Mouse (Mus musculus): ENCODE measurements around the gene 2310034G01Rik. TPM values are rescaled to one million over a fixed set of nuclear protein-coding genes. Genes with fewer than 3 reads are reported as not detected.

2310034G01Rik gene
- polyA plus RNA-seq, 1 experiment from 2014 or later = 2.4 TPM

DNA sequence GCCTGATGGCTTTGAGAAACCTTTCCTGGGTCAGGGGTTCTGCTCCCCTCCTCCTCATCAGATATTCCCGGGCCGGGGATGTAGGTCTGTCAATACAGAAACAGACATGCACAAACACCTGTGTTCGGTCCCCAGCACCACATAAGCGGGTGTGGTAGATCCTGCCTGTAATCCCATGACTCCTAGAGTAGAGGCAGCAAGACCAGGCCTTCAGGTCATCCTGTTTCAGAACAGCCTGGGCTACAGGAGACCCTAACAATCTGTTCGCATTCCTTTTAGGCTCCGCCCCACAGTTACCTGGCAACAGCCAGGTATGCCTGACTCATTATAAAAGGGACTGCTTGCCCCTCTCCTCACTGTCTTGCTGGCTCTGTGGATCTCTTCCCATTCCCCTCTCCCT lies 552 bp downstream of the 2310034G01Rik start:
- H3K9ac ChIP-seq = peak overlapping the region; percentile 90
- peak overlapping the region; percentile 95; the same call in 1 of the 2 replicates for H3K27ac ChIP-seq
- H3K4me2 ChIP-seq = peak overlapping the region; percentile 87
- peak overlapping the region; percentile 73 for H3K4me3 ChIP-seq
- H3K27me3 ChIP-seq = peaks cover 46% of the 10 kb centered on the region
- whole genome bisulfite sequencing = 22% methylated on average over 6 of the region's 6 CpGs
- H3K9me3 ChIP-seq = no peaks in the 10 kb centered on the region
- peaks cover 25% of the 10 kb centered on the region for H3K4me1 ChIP-seq (replicated peaks)
- peak; percentile 47 for ATAC-seq (ENCODE audit: low FRiP score)
- no peaks in the 10 kb centered on the region for H3K36me3 ChIP-seq

- H3K27ac ChIP-seq = peak overlapping the region; percentile 95
- under 1% methylated on average over 58 of the region's 78 CpGs for WGBS
- no peaks in the 10 kb centered on the region for H3K9me3 ChIP-seq
- peak overlapping the region; percentile 87 for H3K4me2 ChIP-seq
- ATAC-seq (ENCODE audit: low FRiP score) = peak; percentile 92
- peaks cover 25% of the 10 kb centered on the region for H3K4me1 ChIP-seq (replicated peaks)
- peak overlapping the region; percentile 90 for H3K9ac ChIP-seq
- no peaks in the 10 kb centered on the region for H3K36me3 ChIP-seq
- peak overlapping the region; percentile 73 for H3K4me3 ChIP-seq
- H3K27me3 ChIP-seq = peaks cover 51% of the 10 kb centered on the region
These were observed 1.2 kb downstream of the 2310034G01Rik start for GRCm38 (mm10) chr19:46348761-46349458.

GRCm38 (mm10) chr19:46347936-46348668 lies 2.0 kb downstream of the 2310034G01Rik start:
- ATAC-seq (ENCODE audit: low FRiP score) = 0 out of 2 replicates have a peak, but pooled peaks have one; percentile 3
- H3K9me3 ChIP-seq = no peaks in the 10 kb centered on the region
- WGBS = 33% methylated on average over 14 of the region's 14 CpGs
- H3K9ac ChIP-seq = peak overlapping the region; percentile 90
- no peaks in the 10 kb centered on the region for H3K36me3 ChIP-seq
- H3K4me2 ChIP-seq = peak overlapping the region; percentile 87
- peak overlapping the region; percentile 95 for H3K27ac ChIP-seq
- H3K4me3 ChIP-seq = peak overlapping the region; percentile 73
- peaks cover 54% of the 10 kb centered on the region for H3K27me3 ChIP-seq
- H3K4me1 ChIP-seq (replicated peaks) = peaks cover 25% of the 10 kb centered on the region

DNA sequence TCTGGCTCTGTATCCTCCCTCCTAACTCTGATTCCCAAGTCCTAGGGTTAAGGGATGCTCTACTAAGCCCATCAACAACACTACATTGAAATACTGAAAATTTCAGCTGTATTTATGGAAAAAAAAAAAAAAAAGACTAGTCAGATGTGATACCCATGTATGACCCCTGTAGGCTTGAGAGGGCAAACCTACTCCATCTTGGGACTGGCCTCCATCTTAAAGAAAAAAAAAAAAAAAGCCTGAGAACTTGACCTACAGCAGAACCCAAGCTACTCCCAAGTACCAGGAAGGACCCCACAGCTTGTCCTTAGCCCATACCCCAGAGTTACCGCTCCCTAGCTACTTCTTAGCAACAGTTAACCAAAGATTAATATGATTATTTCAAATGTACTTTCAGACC lies 3.0 kb downstream of the 2310034G01Rik start:
- H3K4me1 ChIP-seq (replicated peaks) = peaks cover 25% of the 10 kb centered on the region
- H3K4me3 ChIP-seq = no peak overlapping the region
- H3K27me3 ChIP-seq = peaks cover 45% of the 10 kb centered on the region
- no peaks in the 10 kb centered on the region for H3K9me3 ChIP-seq
- H3K9ac ChIP-seq = no peak overlapping the region
- H3K27ac ChIP-seq = no peak overlapping the region
- H3K4me2 ChIP-seq = no peak overlapping the region
- ATAC-seq (ENCODE audit: low FRiP score) = no peak
- H3K36me3 ChIP-seq = no peaks in the 10 kb centered on the region
- 97% methylated on average over 1 of the region's 1 CpGs for WGBS

GRCm38 (mm10) chr19:46344710-46345419 lies 5.2 kb downstream of the 2310034G01Rik start:
- H3K9me3 ChIP-seq = no peaks in the 10 kb centered on the region
- H3K4me2 ChIP-seq = no peak overlapping the region
- H3K4me1 ChIP-seq (replicated peaks) = peaks cover 20% of the 10 kb centered on the region
- 27% methylated on average over 7 of the region's 7 CpGs for WGBS
- ATAC-seq (ENCODE audit: low FRiP score) = no peak
- H3K36me3 ChIP-seq = no peaks in the 10 kb centered on the region
- no peak overlapping the region for H3K9ac ChIP-seq
- no peak overlapping the region for H3K4me3 ChIP-seq
- H3K27me3 ChIP-seq = peaks cover 34% of the 10 kb centered on the region
- H3K27ac ChIP-seq = no peak overlapping the region

- peak overlapping the region; percentile 69 for H3K27ac ChIP-seq
These were observed 10.7 kb downstream of the 2310034G01Rik start for GRCm38 (mm10) chr19:46339287-46339971.

GRCm38 (mm10) chr19:46338942-46339286 lies 11.2 kb downstream of the 2310034G01Rik start:
- peak overlapping the region; percentile 55 for H3K9ac ChIP-seq
- H3K36me3 ChIP-seq = no peaks in the 10 kb centered on the region
- peak; percentile 17; the same call in 1 of the 2 replicates for ATAC-seq (ENCODE audit: low FRiP score)
- peak overlapping the region; percentile 73 for H3K4me3 ChIP-seq
- H3K4me1 ChIP-seq (replicated peaks) = peaks cover 27% of the 10 kb centered on the region
- WGBS = 57% methylated on average over 6 of the region's 6 CpGs
- peak overlapping the region; percentile 69 for H3K4me2 ChIP-seq
- H3K27me3 ChIP-seq = peaks cover 9% of the 10 kb centered on the region; the same call in 1 of the 2 replicates
- no peaks in the 10 kb centered on the region for H3K9me3 ChIP-seq
- peak overlapping the region; percentile 69 for H3K27ac ChIP-seq

More at GRCm38 (mm10) chr19:46339287-46339971, 10.7 kb downstream of the 2310034G01Rik start:
- ATAC-seq (ENCODE audit: low FRiP score) = no peak; the same call in 1 of the 2 replicates
- H3K4me1 ChIP-seq (replicated peaks) = peaks cover 27% of the 10 kb centered on the region
- H3K4me3 ChIP-seq = peak overlapping the region; percentile 73
- H3K27me3 ChIP-seq = peaks cover 14% of the 10 kb centered on the region
- 77% methylated on average over 7 of the region's 7 CpGs for WGBS
- H3K9me3 ChIP-seq = no peaks in the 10 kb centered on the region
- H3K9ac ChIP-seq = peak overlapping the region; percentile 55
- peak overlapping the region; percentile 69 for H3K4me2 ChIP-seq
- no peaks in the 10 kb centered on the region for H3K36me3 ChIP-seq

- Histone ChIP-seq H3K9me3 (no peaks in the 10 kb centered on the region), H3K27me3 (peaks cover 6% of the 10 kb centered on the region; the same call in 1 of the 2 replicates), H3K36me3 (no peaks in the 10 kb centered on the region), H3K4me2 (peak within 1 kb of the TSS; percentile 69), H3K4me1 (replicated peaks) (peaks cover 27% of the 10 kb centered on the region), H3K4me3 (peak within 1 kb of the TSS; percentile 73), H3K9ac (peak within 1 kb of the TSS; percentile 84), H3K27ac (peak within 1 kb of the TSS; percentile 88)
- peak; percentile 88 for ATAC-seq (ENCODE audit: low FRiP score)
- under 1% methylated on average over 31 of the region's 31 CpGs for WGBS
These were observed 11.7 kb downstream of the 2310034G01Rik start, which contains the start of gene Cuedc2 for GRCm38 (mm10) chr19:46338331-46338936. Gene Cuedc2, minus strand, starts transcription at chr19:46338702.

- peak overlapping the region; percentile 84 for H3K9ac ChIP-seq
These were observed 12.3 kb downstream of the 2310034G01Rik start for GRCm38 (mm10) chr19:46337719-46338330.

DNA sequence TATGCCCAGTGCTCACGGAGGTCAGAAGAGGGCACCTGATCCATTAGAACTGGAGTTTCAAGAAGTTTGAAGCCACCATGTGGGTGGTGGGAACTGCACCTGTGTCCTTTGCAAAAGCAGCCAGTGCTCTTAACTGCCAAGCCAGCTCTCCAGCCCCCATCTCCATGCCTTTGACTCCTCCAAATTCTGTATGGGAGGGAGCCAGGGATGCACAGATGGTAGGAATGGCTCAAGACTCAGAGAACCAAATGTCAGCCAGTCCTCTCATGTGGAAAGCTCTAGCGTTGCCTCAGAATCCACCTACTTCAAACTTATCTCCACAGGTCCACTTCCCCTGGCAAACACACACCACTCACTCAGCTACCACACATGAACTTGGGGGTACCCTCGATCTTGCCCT lies 16.2 kb downstream of the 2310034G01Rik start:
- Histone ChIP-seq H3K27ac (no peak overlapping the region), H3K27me3 (no peaks in the 10 kb centered on the region), H3K9ac (no peak overlapping the region), H3K9me3 (no peaks in the 10 kb centered on the region), H3K36me3 (peaks cover 26% of the 10 kb centered on the region), H3K4me2 (no peak overlapping the region), H3K4me1 (replicated peaks) (peaks cover 39% of the 10 kb centered on the region), H3K4me3 (no peak overlapping the region)
- ATAC-seq (ENCODE audit: low FRiP score) = no peak
- WGBS = 92% methylated on average over 3 of the region's 3 CpGs

More at GRCm38 (mm10) chr19:46337719-46338330, 12.3 kb downstream of the 2310034G01Rik start:
- H3K4me1 ChIP-seq (replicated peaks) = peaks cover 28% of the 10 kb centered on the region
- 32% methylated on average over 15 of the region's 15 CpGs for WGBS
- no peaks in the 10 kb centered on the region for H3K36me3 ChIP-seq
- H3K4me3 ChIP-seq = peak overlapping the region; percentile 73
- H3K27me3 ChIP-seq = peaks cover 5% of the 10 kb centered on the region; the same call in 1 of the 2 replicates
- ATAC-seq (ENCODE audit: low FRiP score) = peak; percentile 19; the same call in 1 of the 2 replicates
- H3K9me3 ChIP-seq = no peaks in the 10 kb centered on the region
- peak overlapping the region; percentile 88 for H3K27ac ChIP-seq
- H3K4me2 ChIP-seq = peak overlapping the region; percentile 69

Measured in hindbrain, embryonic 13.5 days (tissue).